Mouse (Mus musculus) liver, postnatal 0 days (tissue): ENCODE data around the gene Sap30l. TPM values are rescaled to one million over a fixed set of nuclear protein-coding genes. Genes with fewer than 3 reads are reported as not detected.

Source experiments
- ATAC-seq: fragments of 200-750 bp; cut with Nextera tagmentation; 2 replicates; pipeline ENCODE4 v1.8.0; 2017; ENCODE audit warnings: mild to moderate bottlenecking, moderate library complexity
- DNase-seq: peaks from one replicate; pipeline ENCODE4 v3.0.0-alpha.2; 2016
- H3K27ac ChIP-seq: fragments of 300-500 bp; sonication (generic); 2 replicates; pipeline ENCODE4 v1.5.1; 2014; ENCODE audit warnings: antibody characterized with exemption, moderate library complexity, mild to moderate bottlenecking, low read depth
- H3K27me3 ChIP-seq: fragments of 300-500 bp; sonication (generic); 2 replicates; pipeline ENCODE4 v1.6.1; 2014; ENCODE audit warnings: low read length, control low read depth, mixed read lengths; ENCODE audit not compliant: insufficient read depth
- H3K36me3 ChIP-seq: fragments of 300-500 bp; sonication (generic); replicated peaks from 2 replicates; pipeline ENCODE4 v1.6.1; 2014; ENCODE audit warnings: mild to moderate bottlenecking, control low read depth, low read length, moderate library complexity, mixed read lengths; ENCODE audit not compliant: insufficient read depth
- H3K4me1 ChIP-seq: fragments of 300-500 bp; sonication (generic); 2 replicates; pipeline ENCODE4 v1.6.1; 2014; ENCODE audit warnings: antibody characterized with exemption, mild to moderate bottlenecking, control low read depth; ENCODE audit not compliant: insufficient read depth
- H3K4me2 ChIP-seq: fragments of 300-500 bp; sonication (generic); 2 replicates; pipeline ENCODE4 v1.6.1; 2014; ENCODE audit warnings: low read depth, mild to moderate bottlenecking, low read length, moderate library complexity, mixed read lengths
- H3K4me3 ChIP-seq: fragments of 300-500 bp; sonication (generic); 2 replicates; pipeline ENCODE4 v1.5.1; 2014; ENCODE audit warnings: low read depth, low read length
- H3K9ac ChIP-seq: fragments of 300-500 bp; sonication (generic); replicated peaks from 2 replicates; pipeline ENCODE4 v1.6.1; 2014; ENCODE audit warnings: mild to moderate bottlenecking, moderate library complexity
- H3K9me3 ChIP-seq: fragments of 300-500 bp; sonication (generic); 2 replicates; pipeline ENCODE4 v1.6.1; 2016; ENCODE audit warnings: mild to moderate bottlenecking, control low read depth, low read length, mixed read lengths
- CTCF ChIP-seq: sonication (generic); IDR thresholded peaks from 2 replicates; pipeline ENCODE4 v1.5.1; 2016; ENCODE audit warnings: antibody characterized with exemption, low read depth
- EP300 ChIP-seq: IDR thresholded peaks from 2 replicates; pipeline ENCODE4 v1.6.1; 2016; ENCODE audit warnings: antibody characterized with exemption, low read depth, mild to moderate bottlenecking
- whole genome bisulfite sequencing: fragments of 180-500 bp; shearing (Covaris S2); extraction: QIAGEN DNeasy Blood & Tissue Kit; methylation state at CpG from one replicate; pipeline ENCODE4 v1.1.7; 2014; ENCODE audit not compliant: insufficient replicate concordance; 5-methylcytosine and 5-hydroxymethylcytosine counted together
- polyA plus RNA-seq: library from polyadenylated mRNA; unstranded; fragments of >200 nt; fragmentation: Nextera tagmentation; extraction: Ambion mirVana; gene quantifications from 2 replicates; pipeline ENCODE4 v1.2.1, GENCODE M21; 2015

Gene Sap30l
- polyA plus RNA-seq, 1 experiment from 2014 or later: 5.8 TPM

GRCm38 (mm10) chr11:57847396-57847795 lies 46.0 kb downstream of the Sap30l start:
- Histone ChIP-seq H3K4me2 (no peak overlapping the region), H3K27me3 (0 out of 2 replicates have a peak, but pooled peaks cover 10% of the 10 kb centered on the region), H3K27ac (no peak overlapping the region), H3K9me3 (no peaks in the 10 kb centered on the region), H3K36me3 (no peaks in the 10 kb centered on the region), H3K4me3 (no peak overlapping the region), H3K4me1 (no peaks in the 10 kb centered on the region), H3K9ac (no peak overlapping the region)
- ATAC-seq: no peak
- 54% methylated on average over 7 of the region's 7 CpGs for WGBS
- no peak for DNase-seq
- TF ChIP-seq EP300 (no peak), CTCF (no peak)

GRCm38 (mm10) chr11:57850298-57850697 lies 48.9 kb downstream of the Sap30l start:
- no peak overlapping the region for H3K4me3 ChIP-seq
- no peak for TF ChIP-seq CTCF
- TF ChIP-seq EP300: no peak
- H3K27ac ChIP-seq: no peak overlapping the region
- 40% methylated on average over 7 of the region's 7 CpGs for WGBS
- no peaks in the 10 kb centered on the region for H3K36me3 ChIP-seq
- ATAC-seq: no peak
- H3K9me3 ChIP-seq: no peaks in the 10 kb centered on the region
- 0 out of 2 replicates have a peak, but pooled peaks cover 6% of the 10 kb centered on the region for H3K27me3 ChIP-seq
- H3K9ac ChIP-seq: no peak overlapping the region
- H3K4me1 ChIP-seq: no peaks in the 10 kb centered on the region
- no peak for DNase-seq
- no peak overlapping the region for H3K4me2 ChIP-seq

- Histone ChIP-seq H3K27ac (no peak overlapping the region), H3K4me2 (no peak overlapping the region), H3K9me3 (no peaks in the 10 kb centered on the region), H3K4me3 (no peak overlapping the region), H3K27me3 (0 out of 2 replicates have a peak, but pooled peaks cover 6% of the 10 kb centered on the region), H3K36me3 (no peaks in the 10 kb centered on the region), H3K4me1 (no peaks in the 10 kb centered on the region), H3K9ac (no peak overlapping the region)
- ATAC-seq (no peak), DNase-seq (no peak)
- TF ChIP-seq CTCF (no peak), EP300 (no peak)
- WGBS: 32% methylated on average over 3 of the region's 3 CpGs
Observed at GRCm38 (mm10) chr11:57850931-57851330, 49.5 kb downstream of the Sap30l start.

GRCm38 (mm10) chr11:57853571-57853970 lies 52.1 kb downstream of the Sap30l start:
- ATAC-seq (no peak), DNase-seq (no peak)
- Histone ChIP-seq H3K27me3 (0 out of 2 replicates have a peak, but pooled peaks cover 3% of the 10 kb centered on the region), H3K4me1 (no peaks in the 10 kb centered on the region), H3K4me3 (no peak overlapping the region), H3K36me3 (no peaks in the 10 kb centered on the region), H3K27ac (no peak overlapping the region), H3K9ac (no peak overlapping the region), H3K4me2 (no peak overlapping the region), H3K9me3 (no peaks in the 10 kb centered on the region)
- no peak for TF ChIP-seq CTCF
- TF ChIP-seq EP300: no peak
- 70% methylated on average over 6 of the region's 6 CpGs for WGBS

- Histone ChIP-seq H3K4me1 (no peaks in the 10 kb centered on the region), H3K27ac (no peak overlapping the region), H3K36me3 (no peaks in the 10 kb centered on the region), H3K27me3 (no peaks in the 10 kb centered on the region), H3K9me3 (no peaks in the 10 kb centered on the region), H3K4me3 (no peak overlapping the region), H3K4me2 (no peak overlapping the region), H3K9ac (no peak overlapping the region)
- WGBS: 51% methylated on average over 4 of the region's 4 CpGs
- ATAC-seq (no peak), DNase-seq (no peak)
- TF ChIP-seq CTCF (no peak), EP300 (no peak)
Observed at GRCm38 (mm10) chr11:57857709-57858108, 56.3 kb downstream of the Sap30l start.

Other genes starting within 250 kb of the Sap30l start
- gene Galnt10, start 156.2 kb upstream of the Sap30l start, polyA plus RNA-seq: 6.5 and 8.2 TPM in 2 replicates
- 0.07 TPM in 1 of 2 replicates, not detected in the other for gene Hand1, start 31.2 kb downstream of the Sap30l start, polyA plus RNA-seq
- gene Larp1, start 207.4 kb downstream of the Sap30l start, polyA plus RNA-seq: 10.8 and 11.0 TPM in 2 replicates